Mouse (Mus musculus) left cerebral cortex, postnatal 10 days (tissue): ENCODE measurements around the gene Tmem177. TPM values are rescaled to one million over a fixed set of nuclear protein-coding genes. Genes with fewer than 3 reads are reported as not detected.
A peak's percentile ranks its signal among the peaks of the same experiment; 100 is the strongest.

Experiments used
- DNase-seq, 2 experiments: peaks; one replicate each; pipeline ENCODE4 v3.0.0; 2021 to 2022; ENCODE audit warnings: low spot score in 2 of 2, mixed read lengths in 1 of 2; ENCODE audit errors: extremely low spot score in 1 of 2
- intact Hi-C: fragments of 180-260 bp; cut with DNase I; formaldehyde crosslinking; loops from one replicate; pipeline ENCODE4 v1.15.1; 2025
- total RNA-seq, 2 experiments: library from RNA; stranded (reverse); gene quantifications; 2 replicates each; pipeline ENCODE4 v1.2.3; 2021

Gene Tmem177
- total RNA-seq = 1 to 10 TPM; 5.8 to 6.2 TPM

- intact Hi-C loops = no loop called here
- DNase-seq = peak; percentile 79 to 94
These were observed at the start of gene Tmem177 for GRCm38 (mm10) chr1:119912953-119913814. Gene Tmem177, minus strand, starts transcription at chr1:119913208.

- intact Hi-C loops = no loop called here
- no peak for DNase-seq
These were observed 46.9 kb upstream of the Tmem177 start for GRCm38 (mm10) chr1:119959920-119960319.

DNA sequence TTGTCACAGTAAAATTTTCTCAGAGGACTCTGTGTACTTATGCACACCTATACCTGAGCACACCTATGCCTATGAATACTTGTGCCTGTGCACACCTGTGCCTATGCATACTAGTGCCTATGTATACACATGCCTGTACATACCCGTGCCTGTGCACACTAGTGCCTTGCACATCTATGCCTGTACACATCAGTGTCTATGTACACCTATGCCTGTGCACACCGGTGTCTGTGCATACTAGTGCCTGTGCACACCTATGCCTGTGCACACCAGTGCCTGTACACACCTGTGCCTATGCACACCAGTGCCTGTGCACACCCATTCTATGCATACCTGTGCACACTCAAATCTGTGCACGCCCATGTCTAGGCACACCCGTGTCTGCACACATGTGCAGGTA lies 46.5 kb upstream of the Tmem177 start:
- intact Hi-C loops = no loop called here
- DNase-seq = no peak

DNA sequence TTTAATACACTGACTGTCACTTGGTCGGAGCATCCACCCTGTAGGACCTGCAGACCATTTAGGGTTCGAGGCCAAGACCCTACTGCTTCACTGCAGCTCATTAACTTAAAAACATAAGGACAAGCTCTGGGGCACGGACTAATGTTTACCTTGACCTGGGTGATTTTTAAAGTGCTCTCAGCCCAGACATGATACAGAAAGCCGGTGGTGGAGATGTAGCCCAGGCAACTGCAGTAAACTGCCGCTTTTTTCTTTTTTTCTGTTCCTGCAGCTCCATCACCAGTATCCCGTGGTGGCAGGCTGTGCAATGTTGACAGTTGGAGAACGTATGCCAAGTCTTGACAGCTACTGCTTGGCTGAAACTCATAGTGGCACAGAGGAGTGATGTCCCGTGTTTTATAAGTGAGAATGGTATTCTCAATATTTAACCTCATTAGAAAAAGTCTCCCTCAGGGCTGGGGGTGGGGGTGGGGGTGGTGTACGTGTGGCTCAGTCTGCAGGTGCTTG lies 44.8 kb upstream of the Tmem177 start:
- intact Hi-C loops = no loop called here
- DNase-seq = peak in 1 of 2 experiments; percentile 8

DNA sequence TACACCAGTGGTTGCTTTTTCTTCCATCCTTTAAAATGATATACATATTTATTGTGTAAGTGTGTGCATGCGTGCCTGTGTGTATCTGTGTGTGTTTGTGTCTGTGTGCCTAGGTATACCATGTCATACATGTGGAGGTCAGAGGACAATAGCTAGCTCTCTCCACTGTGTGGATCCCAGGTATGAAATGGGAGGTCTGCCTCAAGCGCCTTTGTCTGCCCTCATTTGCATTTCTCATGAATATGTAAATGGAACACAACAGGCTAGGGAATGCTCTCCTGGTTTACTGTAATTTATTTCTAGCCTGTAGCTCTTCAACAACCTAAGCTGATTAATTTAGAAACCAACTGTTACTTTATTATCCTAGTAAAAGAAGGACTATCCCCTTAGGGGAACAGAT lies 41.7 kb upstream of the Tmem177 start:
- intact Hi-C loops = no loop called here

DNA sequence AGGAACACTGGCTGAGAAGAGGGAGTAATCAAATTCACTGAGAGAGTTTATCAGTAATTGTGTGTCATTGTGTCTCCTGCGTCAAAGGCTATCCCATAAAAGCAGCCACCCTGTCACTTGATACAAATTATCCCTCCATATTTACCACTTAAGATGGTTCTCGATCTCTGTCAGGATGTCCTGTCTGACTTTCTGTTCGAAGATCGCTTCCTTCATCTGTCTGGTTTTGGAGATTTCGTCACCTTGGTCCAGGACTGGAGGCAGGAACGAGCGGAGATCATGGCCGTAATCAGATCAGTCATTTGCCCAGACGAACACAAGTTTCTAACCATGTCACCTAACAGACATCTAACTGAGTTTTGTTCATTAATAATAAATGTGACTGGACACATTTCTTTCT lies 40.4 kb upstream of the Tmem177 start:
- DNase-seq = no peak
- intact Hi-C loops = no loop called here

More for the DNA sequence above, 41.7 kb upstream of the Tmem177 start:
- no peak for DNase-seq

DNA sequence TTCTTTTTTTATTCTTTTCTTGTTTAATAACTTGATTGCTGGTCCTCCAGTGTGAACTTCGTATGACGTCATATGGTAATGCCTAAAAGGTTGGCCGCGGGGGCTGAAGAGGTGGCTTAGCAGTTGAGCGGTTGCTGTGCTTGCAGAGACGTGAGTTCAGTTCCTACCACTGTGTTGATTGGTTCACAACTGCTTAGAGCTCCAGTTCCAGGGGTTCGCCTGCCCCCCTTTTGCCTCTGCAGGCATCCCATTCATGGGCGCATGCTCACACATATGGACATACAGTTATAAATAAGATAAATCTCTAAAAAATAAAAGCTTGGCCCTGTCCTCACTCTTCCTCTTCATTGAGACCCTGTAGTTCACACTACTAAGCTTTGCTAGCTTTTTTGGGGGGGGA lies 37.1 kb upstream of the Tmem177 start:
- intact Hi-C loops = no loop called here
- no peak for DNase-seq

DNA sequence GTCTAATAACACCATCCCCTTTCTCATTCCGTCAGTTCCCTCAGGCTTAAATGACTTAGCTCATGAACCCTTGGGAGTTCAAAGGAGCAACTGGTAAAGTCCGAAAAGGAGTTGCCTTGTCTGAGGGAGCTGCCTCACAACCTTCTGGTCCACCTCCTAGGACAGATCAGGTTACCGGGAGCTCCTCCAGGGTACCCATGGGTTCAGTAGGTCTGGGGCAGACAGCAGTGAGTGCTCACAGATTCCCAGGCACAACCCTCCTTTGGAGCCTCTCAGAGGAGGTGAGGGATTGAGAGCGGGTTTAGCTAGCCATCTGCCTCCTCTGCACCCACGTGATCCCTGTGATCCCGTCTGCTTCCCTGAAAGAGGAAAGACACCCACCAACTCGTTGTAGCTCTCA lies 23.9 kb upstream of the Tmem177 start:
- intact Hi-C loops = no loop called here
- DNase-seq = no peak

DNA sequence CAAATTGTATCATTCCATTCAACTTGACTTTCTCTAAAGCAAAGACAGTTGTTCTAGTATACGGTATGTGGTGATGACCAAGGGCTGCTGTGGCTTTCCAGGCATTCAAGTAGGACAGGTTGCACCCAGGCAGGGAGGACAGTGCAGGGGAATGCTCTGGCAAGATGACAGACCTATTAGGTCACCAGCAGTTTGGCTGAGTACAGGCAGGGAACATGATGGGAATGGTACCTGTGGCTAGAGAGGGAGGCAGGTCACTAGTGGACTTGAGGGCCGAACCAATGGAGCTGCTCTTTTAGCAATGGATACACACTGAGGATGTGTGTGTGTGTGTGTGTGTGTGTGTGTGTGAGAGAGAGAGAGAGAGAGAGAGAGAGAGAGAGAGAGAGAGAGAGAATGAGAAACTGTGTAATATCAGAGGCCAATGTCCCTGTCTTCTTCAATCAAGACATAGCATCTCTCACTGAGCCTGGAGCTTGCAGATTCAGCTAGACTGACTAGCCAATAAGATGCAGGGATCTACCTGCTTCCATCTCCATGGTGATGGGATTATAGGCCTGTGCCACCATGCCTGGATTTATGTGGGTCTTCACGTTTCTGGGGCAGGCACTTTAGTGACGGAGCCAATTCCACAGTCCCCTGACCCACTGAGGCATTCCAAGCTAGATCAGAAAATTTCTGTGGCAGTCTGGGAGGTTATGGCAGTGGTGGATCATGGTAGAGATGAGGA lies 18.6 kb upstream of the Tmem177 start:
- intact Hi-C loops = loop anchor here (5.0 kb wide), 1 partner anchor 384 kb away; no protein-coding TSS in a partner anchor
- DNase-seq = no peak

DNA sequence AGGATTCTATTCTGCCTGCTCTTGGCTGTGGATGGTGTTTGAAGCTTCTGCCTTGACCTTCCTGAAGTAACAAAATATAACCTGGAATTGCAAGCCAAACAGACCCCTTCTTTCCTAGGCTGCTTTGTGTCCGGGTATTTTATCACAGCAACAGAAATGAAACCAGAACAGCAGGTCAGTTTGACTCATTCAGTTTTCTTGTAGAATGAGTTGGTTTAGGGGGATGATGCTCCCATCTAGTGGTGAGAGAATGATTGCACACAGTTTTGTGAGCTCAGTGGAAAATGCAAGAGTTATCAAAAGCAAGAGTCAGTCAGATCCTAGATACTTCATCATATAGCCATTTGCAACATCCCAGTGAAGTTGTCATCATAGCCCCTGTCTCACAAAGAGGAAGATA lies 16.7 kb upstream of the Tmem177 start:
- DNase-seq = no peak
- intact Hi-C loops = loop anchor here (5.0 to 10.0 kb wide), 3 partner anchors 255 to 475 kb away; no protein-coding TSS in a partner anchor

DNA sequence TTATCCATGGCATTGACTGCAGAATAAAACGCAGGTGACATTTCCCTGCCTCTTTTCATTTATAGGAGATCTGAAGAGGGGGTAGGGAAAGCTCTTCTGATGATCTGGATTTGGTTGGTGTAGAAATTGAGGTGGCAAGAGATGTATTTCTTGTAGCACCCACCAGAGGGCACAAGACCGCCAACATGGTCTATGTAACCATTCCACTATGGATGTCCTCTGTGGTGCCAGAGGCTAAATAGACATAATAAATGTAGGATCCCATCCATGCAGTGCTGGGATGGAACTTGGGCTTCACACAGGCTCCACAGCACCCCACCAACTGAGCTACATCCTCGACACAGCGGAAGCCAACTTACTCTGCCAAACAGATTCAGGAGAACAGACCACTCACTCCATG lies 6.3 kb upstream of the Tmem177 start:
- intact Hi-C loops = no loop called here
- no peak for DNase-seq

GRCm38 (mm10) chr1:119916823-119917371 lies 3.9 kb upstream of the Tmem177 start:
- intact Hi-C loops = no loop called here
- DNase-seq = no peak

GRCm38 (mm10) chr1:119907206-119907748 lies 5.7 kb downstream of the Tmem177 start:
- no peak for DNase-seq
- intact Hi-C loops = no loop called here

- intact Hi-C loops = no loop called here
- DNase-seq = no peak
These were observed 9.8 kb downstream of the Tmem177 start for GRCm38 (mm10) chr1:119903231-119903620.

- no peak for DNase-seq
- intact Hi-C loops = no loop called here
These were observed 10.3 kb downstream of the Tmem177 start for GRCm38 (mm10) chr1:119902551-119903230.

DNA sequence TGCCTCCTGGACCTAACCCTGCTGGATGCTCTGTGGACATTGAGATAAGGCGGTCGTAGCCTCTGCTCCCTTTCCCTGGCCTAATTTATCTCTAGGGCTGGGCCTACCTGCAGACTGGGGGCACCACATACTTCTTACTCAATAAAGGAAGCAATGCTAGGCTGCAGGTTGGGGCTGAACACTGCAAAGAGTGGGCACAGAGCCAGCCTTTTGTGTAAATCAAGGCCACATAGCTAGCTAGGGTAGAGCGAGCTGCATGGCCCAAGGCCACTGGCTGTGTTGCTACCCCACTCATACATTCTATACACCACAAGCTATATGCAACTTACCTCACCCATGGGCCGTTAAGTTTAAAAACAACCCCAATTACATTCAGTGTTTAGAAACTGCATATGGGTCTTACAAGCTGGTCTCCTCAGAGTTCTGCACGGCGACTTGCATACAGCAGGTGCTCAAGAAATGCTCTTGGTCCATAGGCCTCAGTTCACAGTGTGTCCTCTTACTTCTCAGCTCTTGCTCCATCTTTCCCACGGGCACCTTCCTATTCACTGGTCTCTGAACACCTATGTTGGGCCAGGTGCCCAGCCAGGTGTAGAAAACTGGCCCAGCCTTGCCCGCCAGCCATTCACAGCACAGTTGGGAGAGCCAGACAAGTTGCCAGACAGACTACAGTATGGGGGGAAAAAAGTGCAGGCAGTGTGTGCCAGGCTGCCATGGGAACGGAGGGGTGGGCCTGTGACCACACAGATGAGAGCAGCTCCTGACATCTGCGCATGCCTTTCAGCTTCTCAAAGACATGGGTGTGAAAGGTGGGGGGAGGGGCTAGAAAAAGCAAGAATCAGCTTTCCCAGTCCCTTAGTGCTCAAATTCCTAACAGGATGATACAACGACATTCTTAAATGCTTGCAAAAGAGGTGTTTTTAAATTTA lies 13.5 kb downstream of the Tmem177 start:
- DNase-seq = peak; percentile 75 to 77
- intact Hi-C loops = loop anchor here (5.0 kb wide), 1 partner anchor 62 kb away; the partner anchor contains the start of gene Ptpn4

DNA sequence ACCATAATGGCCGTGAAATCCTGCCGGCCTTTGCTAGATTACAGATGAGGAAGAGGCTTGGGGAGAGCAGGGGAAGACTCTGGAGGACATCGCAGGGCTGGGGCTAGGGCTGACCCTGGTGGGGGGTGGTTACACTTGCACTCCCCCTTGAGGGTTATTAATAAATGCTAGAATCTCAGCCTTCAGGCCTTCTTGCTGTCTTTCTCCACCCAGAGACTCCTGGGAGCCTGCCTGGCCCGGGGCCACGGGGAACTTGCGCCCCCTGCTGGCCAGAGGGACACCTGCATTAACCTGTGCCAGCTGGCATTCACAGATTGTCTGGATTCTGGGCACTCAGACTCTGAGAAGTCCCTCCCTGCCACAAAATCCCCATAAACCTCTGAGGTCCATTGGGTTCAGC lies 18.1 kb downstream of the Tmem177 start:
- intact Hi-C loops = loop anchor here (5.0 kb wide), 1 partner anchor 58 kb away; the partner anchor contains the start of gene Ptpn4
- DNase-seq = peak; percentile 53 to 68

DNA sequence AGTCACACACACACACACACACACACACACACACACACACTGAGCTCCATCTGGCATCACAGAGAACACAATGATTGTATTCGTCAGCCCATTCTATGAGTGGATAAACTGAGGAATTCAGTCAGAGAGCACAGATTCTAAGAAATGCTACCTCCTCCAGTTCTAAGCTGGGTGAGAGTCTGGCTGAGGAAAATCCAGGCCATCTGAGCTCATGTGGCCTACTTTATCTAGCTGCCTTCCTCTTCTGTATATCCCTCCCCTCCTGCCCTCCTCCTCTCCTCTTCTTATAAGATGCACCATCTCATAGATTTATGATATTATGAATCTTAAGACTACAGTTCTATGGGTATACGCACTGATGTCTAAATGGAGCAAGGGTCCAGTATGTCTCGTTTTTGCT lies 19.4 kb downstream of the Tmem177 start:
- no peak for DNase-seq

More for the DNA sequence above, 19.4 kb downstream of the Tmem177 start:
- intact Hi-C loops = no loop called here
